Mouse (Mus musculus): ENCODE data around the gene Xylt1. TPM values are rescaled to one million over a fixed set of nuclear protein-coding genes. Genes with fewer than 3 reads are reported as not detected.

Xylt1 gene
- polyA plus RNA-seq, 1 experiment from 2014 or later, result 1.1 TPM

DNA sequence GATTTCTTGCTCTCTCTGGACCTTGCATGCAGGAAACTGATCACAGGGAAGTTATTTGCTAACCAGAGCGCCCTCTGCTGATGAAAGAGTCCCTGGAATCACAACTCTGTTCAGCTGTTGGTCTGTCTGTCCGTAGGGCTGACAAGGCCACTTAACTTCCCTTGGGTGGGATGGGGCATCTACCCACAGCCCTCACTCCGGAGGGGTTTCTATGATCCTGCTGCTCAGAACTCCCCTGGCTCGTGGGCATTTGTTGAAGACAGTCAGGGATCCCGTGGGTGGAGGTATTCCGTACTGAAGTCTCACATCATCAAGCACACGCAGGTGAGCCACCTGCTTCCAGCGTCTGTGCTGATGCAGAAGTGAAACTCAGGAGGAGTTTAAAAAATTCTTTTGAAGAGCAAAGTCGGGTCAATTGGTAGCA, 4.9 kb upstream of the Xylt1 start:
- Histone ChIP-seq H3K4me3 (ENCODE audit: low read depth, low read length) (no peak overlapping the region), H3K4me2 (no peak overlapping the region), H3K9ac (ENCODE audit: low read length) (no peak overlapping the region), H3K36me3 (ENCODE audit: control insufficient read depth, insufficient read depth, low read length) (no peaks in the 10 kb centered on the region), H3K9me3 (ENCODE audit: control insufficient read depth, low read length) (no peaks in the 10 kb centered on the region), H3K27ac (ENCODE audit: low read depth, low read length) (no peak overlapping the region), H3K27me3 (ENCODE audit: control insufficient read depth, insufficient read depth, low read length) (0 out of 2 replicates have a peak, but pooled peaks cover 3% of the 10 kb centered on the region), H3K4me1 (ENCODE audit: control insufficient read depth, insufficient read depth, low read length) (peaks cover 3% of the 10 kb centered on the region; the same call in 1 of the 2 replicates)
- DNase-seq (ENCODE audit: low spot score, missing footprints) (peak; percentile 94), ATAC-seq (ENCODE audit: low FRiP score) (no peak)
- WGBS, result 36% methylated on average over 9 of the region's 9 CpGs

DNA sequence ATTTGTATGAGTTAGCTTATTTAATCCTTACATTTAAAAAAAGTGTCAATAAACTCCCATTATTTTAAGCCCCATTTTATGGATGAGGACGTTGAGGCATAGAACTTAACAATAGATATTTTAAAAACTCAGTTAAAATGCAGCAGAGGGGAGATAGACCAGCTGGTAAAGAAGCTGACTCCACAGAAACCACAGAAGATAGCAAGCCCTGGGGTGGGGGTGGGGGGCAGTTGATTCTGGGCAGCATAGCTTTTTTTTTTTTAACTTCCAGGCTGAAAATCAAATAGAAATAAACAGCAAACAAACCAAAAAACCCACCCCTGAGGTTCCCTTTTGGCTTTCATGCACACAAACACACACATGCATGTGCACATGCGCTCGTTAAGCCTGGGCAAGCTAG, 3.6 kb upstream of the Xylt1 start:
- Histone ChIP-seq H3K4me2 (no peak overlapping the region), H3K27me3 (ENCODE audit: control insufficient read depth, insufficient read depth, low read length) (0 out of 2 replicates have a peak, but pooled peaks cover 3% of the 10 kb centered on the region)
- WGBS, result 90% methylated on average over 3 of the region's 3 CpGs

DNA sequence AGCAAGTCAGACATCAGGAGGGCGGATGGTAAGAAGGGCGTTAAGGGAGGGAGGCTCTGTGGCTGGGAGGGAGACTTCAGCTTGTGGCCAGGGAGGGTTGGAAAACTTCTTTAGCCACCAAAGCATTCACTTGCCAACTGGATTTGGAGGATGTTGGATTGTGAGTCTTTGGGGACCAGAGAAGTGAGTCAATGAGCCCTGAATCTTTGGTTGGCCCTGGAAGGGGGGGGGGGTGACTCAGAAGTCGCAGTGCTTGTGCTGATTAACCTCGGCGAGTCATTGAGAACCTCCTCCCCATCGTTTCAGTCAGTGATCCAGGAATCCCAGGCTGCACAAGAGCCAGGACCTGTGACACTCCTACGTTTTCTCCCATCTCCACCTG, 752 bp upstream of the Xylt1 start:
- Histone ChIP-seq H3K4me3 (ENCODE audit: low read depth, low read length) (peak overlapping the region; percentile 79), H3K27me3 (ENCODE audit: control insufficient read depth, insufficient read depth, low read length) (0 out of 2 replicates have a peak, but pooled peaks cover 7% of the 10 kb centered on the region), H3K27ac (ENCODE audit: low read depth, low read length) (no peak overlapping the region), H3K4me2 (peak overlapping the region; percentile 66), H3K4me1 (ENCODE audit: control insufficient read depth, insufficient read depth, low read length) (peaks cover 17% of the 10 kb centered on the region), H3K36me3 (ENCODE audit: control insufficient read depth, insufficient read depth, low read length) (no peaks in the 10 kb centered on the region), H3K9me3 (ENCODE audit: control insufficient read depth, low read length) (no peaks in the 10 kb centered on the region), H3K9ac (ENCODE audit: low read length) (peak overlapping the region; percentile 73)
- DNase-seq (ENCODE audit: low spot score, missing footprints), result no peak
- 0 out of 2 replicates have a peak, but pooled peaks have one; percentile 3 for ATAC-seq (ENCODE audit: low FRiP score)
- 3% methylated on average over 7 of the region's 7 CpGs for WGBS

More for the DNA sequence above, 3.6 kb upstream of the Xylt1 start:
- DNase-seq (ENCODE audit: low spot score, missing footprints), result no peak
- Histone ChIP-seq H3K36me3 (ENCODE audit: control insufficient read depth, insufficient read depth, low read length) (no peaks in the 10 kb centered on the region), H3K4me1 (ENCODE audit: control insufficient read depth, insufficient read depth, low read length) (peaks cover 10% of the 10 kb centered on the region), H3K9ac (ENCODE audit: low read length) (no peak overlapping the region), H3K4me3 (ENCODE audit: low read depth, low read length) (no peak overlapping the region), H3K27ac (ENCODE audit: low read depth, low read length) (no peak overlapping the region), H3K9me3 (ENCODE audit: control insufficient read depth, low read length) (no peaks in the 10 kb centered on the region)
- ATAC-seq (ENCODE audit: low FRiP score), result no peak

DNA sequence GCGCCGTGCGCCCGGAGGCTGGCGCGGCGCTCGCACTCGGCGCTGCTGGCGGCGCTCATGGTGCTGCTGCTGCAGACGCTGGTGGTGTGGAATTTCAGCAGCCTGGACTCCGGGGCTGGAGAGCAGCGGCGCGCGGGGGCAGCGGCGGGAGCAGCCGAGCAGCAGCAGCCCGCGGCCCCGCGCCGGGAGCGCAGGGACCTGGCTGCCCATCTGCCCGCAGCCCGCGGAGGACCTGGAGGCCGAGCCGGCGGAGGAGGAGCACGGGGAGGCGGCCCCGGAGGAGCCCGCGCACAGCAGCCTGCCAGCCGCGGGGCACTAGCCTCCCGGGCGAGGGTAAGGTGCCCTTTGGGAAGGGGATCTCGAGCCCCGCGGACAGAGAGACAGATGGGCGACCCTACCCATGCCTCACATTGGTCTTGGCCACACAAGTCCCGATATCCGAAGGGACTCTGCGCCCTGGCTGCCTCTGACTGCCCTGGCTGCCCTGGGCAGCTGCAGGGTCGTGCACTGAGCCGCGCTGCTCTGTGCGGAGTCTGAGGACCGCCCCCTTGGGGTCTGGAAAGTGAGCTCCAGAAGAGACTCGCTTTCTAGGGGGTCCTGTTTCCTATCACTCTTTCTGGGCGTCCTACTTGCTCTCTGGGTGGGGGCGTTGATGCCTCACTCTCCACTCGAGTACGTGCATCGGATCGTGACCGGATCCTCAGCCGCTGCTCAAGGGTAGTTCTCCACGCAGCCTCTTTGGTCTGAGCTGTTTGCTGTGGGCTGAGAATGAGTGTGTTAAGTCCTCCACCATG, 606 bp downstream of the Xylt1 start:
- H3K9ac ChIP-seq (ENCODE audit: low read length), result peak overlapping the region; percentile 73
- peak overlapping the region; percentile 66 for H3K4me2 ChIP-seq
- 0 out of 2 replicates have a peak, but pooled peaks cover 7% of the 10 kb centered on the region for H3K27me3 ChIP-seq (ENCODE audit: control insufficient read depth, insufficient read depth, low read length)
- H3K36me3 ChIP-seq (ENCODE audit: control insufficient read depth, insufficient read depth, low read length), result no peaks in the 10 kb centered on the region
- H3K27ac ChIP-seq (ENCODE audit: low read depth, low read length), result peak overlapping the region; percentile 65
- H3K4me1 ChIP-seq (ENCODE audit: control insufficient read depth, insufficient read depth, low read length), result peaks cover 17% of the 10 kb centered on the region
- ATAC-seq (ENCODE audit: low FRiP score) (peak; percentile 81), DNase-seq (ENCODE audit: low spot score, missing footprints) (peak; percentile 96)
- H3K4me3 ChIP-seq (ENCODE audit: low read depth, low read length), result peak overlapping the region; percentile 79
- no peaks in the 10 kb centered on the region for H3K9me3 ChIP-seq (ENCODE audit: control insufficient read depth, low read length)
- under 1% methylated on average over 58 of the region's 64 CpGs for WGBS

DNA sequence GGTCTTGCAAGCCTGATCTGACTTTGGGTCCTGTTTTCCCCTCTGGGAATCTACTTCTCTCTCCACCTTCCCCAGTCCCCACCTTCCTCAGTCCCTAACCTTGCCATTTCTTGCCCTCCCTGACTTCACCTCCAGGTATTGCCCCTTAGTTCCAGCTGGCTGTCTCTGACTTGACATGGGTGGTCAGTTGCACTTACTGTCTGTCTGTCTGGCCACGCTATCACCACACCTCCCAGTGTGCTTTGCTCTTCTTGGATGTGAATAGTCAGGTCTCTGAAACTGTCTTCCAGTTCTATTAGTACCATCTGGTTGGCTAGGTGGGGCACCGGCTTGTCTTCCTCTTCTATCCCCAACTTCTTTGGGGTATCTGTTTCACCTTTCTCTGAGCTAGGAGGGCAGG, 1.2 kb downstream of the Xylt1 start:
- no peaks in the 10 kb centered on the region for H3K9me3 ChIP-seq (ENCODE audit: control insufficient read depth, low read length)
- peaks cover 17% of the 10 kb centered on the region for H3K4me1 ChIP-seq (ENCODE audit: control insufficient read depth, insufficient read depth, low read length)
- H3K27ac ChIP-seq (ENCODE audit: low read depth, low read length), result no peak overlapping the region
- peak overlapping the region; percentile 73 for H3K9ac ChIP-seq (ENCODE audit: low read length)
- H3K4me3 ChIP-seq (ENCODE audit: low read depth, low read length), result peak overlapping the region; percentile 79
- 0 out of 2 replicates have a peak, but pooled peaks cover 7% of the 10 kb centered on the region for H3K27me3 ChIP-seq (ENCODE audit: control insufficient read depth, insufficient read depth, low read length)
- ATAC-seq (ENCODE audit: low FRiP score) (no peak), DNase-seq (ENCODE audit: low spot score, missing footprints) (no peak)
- no peaks in the 10 kb centered on the region for H3K36me3 ChIP-seq (ENCODE audit: control insufficient read depth, insufficient read depth, low read length)
- peak overlapping the region; percentile 66 for H3K4me2 ChIP-seq
- 42% methylated on average over 2 of the region's 2 CpGs for WGBS

DNA sequence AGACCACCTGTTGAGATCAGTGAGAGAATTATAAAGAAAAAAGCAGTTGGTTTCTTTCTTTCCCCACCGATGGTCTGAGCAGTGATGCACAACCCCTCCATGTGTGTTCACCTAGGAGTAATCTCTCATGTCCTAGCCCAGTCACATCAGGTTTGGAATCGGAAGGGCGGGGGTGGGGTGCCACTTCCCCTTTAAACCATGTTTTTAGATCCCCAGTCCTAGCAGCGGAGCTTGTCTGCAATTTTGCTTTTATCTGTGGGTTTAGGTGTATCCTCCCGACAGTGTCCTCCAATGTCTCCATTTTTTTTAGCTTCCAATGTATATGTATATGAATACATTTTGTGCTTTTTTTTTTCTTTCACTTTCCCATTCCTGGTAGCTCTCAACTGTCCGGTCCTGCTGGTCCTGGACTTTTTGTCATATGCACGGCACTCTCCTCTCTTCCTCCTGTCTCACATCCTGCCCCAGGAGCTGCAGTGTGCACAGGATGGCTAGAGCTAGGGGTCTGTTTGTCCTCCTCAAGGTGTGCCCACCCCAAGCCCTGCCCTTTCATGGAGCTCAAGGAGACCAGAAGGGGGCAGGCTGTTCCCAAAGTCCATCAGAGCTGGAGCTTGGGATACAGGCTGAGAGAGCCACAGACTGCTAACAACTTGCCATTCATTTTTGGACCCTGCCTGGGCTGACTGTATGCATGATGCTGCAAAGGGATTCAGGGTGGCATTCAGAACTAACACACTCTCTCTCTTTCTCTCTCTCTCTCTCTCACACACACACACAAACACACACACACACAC, 2.6 kb downstream of the Xylt1 start:
- DNase-seq (ENCODE audit: low spot score, missing footprints), result no peak
- Histone ChIP-seq H3K27me3 (ENCODE audit: control insufficient read depth, insufficient read depth, low read length) (0 out of 2 replicates have a peak, but pooled peaks cover 7% of the 10 kb centered on the region), H3K27ac (ENCODE audit: low read depth, low read length) (no peak overlapping the region), H3K9me3 (ENCODE audit: control insufficient read depth, low read length) (no peaks in the 10 kb centered on the region), H3K4me2 (no peak overlapping the region), H3K9ac (ENCODE audit: low read length) (no peak overlapping the region), H3K4me1 (ENCODE audit: control insufficient read depth, insufficient read depth, low read length) (peaks cover 17% of the 10 kb centered on the region), H3K4me3 (ENCODE audit: low read depth, low read length) (no peak overlapping the region), H3K36me3 (ENCODE audit: control insufficient read depth, insufficient read depth, low read length) (no peaks in the 10 kb centered on the region)
- no peak for ATAC-seq (ENCODE audit: low FRiP score)
- WGBS, result 71% methylated on average over 7 of the region's 7 CpGs

DNA sequence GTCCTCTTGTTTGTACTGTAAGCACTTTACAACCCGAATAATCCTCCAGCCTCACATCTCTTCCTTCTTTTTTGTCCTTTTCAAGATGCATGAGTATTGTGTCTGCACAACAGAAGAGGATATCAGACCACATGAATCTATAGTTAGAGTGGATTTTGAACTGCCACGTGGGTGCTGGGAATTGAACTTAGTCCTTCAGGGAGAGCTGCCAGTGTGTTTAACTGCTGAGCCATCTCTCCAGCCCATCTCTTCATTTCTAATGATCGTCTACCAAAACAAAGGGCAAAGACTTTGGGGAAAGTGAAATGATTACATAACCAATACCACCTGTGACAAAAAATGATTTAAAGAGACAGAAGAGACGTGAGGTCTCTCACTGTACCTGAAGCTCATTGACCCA, 5.6 kb downstream of the Xylt1 start:
- H3K27me3 ChIP-seq (ENCODE audit: control insufficient read depth, insufficient read depth, low read length), result 0 out of 2 replicates have a peak, but pooled peaks cover 3% of the 10 kb centered on the region
- DNase-seq (ENCODE audit: low spot score, missing footprints) (no peak), ATAC-seq (ENCODE audit: low FRiP score) (no peak)
- no peaks in the 10 kb centered on the region for H3K36me3 ChIP-seq (ENCODE audit: control insufficient read depth, insufficient read depth, low read length)
- H3K4me3 ChIP-seq (ENCODE audit: low read depth, low read length), result no peak overlapping the region
- no peak overlapping the region for H3K4me2 ChIP-seq
- no peak overlapping the region for H3K27ac ChIP-seq (ENCODE audit: low read depth, low read length)
- WGBS, result 83% methylated on average over 4 of the region's 4 CpGs
- H3K4me1 ChIP-seq (ENCODE audit: control insufficient read depth, insufficient read depth, low read length), result peaks cover 13% of the 10 kb centered on the region
- H3K9me3 ChIP-seq (ENCODE audit: control insufficient read depth, low read length), result no peaks in the 10 kb centered on the region
- H3K9ac ChIP-seq (ENCODE audit: low read length), result no peak overlapping the region

DNA sequence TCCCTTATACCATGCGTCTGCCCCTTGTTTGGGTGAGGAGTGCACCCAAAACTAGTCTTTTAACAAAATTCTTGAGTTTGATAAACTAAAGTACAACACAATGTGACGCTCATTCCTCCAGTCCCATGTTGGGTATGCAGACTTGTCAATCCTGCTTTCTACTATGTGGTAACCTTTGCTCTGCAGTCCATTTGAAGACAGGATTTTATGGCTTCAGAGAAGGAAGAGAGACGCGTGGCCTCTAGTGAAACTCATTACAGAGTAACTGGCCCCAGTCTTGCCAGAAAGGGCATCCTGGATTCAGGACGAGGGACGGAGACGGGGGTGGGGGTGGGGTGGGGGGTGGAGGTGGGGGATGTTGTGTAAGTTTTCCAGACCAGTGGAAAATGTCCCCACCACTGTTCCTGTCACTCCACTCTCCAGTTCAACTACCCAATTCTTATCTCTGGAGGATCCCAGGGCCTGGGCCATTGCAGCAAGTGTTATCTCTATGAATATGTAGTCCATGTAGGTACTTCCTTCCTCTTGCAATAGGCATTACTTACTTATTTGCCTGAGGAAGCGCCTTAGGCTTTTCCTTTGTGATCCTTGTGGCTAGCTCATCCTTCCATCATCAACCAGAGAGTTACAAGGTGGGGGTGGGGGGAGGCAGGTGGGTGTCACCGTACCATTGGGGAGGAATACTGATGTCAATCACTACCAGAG, 7.7 kb downstream of the Xylt1 start:
- H3K4me1 ChIP-seq (ENCODE audit: control insufficient read depth, insufficient read depth, low read length), result no peaks in the 10 kb centered on the region
- no peak overlapping the region for H3K4me3 ChIP-seq (ENCODE audit: low read depth, low read length)
- no peak for DNase-seq (ENCODE audit: low spot score, missing footprints)
- H3K9ac ChIP-seq (ENCODE audit: low read length), result no peak overlapping the region
- WGBS, result 90% methylated on average over 9 of the region's 9 CpGs
- no peaks in the 10 kb centered on the region for H3K36me3 ChIP-seq (ENCODE audit: control insufficient read depth, insufficient read depth, low read length)
- H3K27ac ChIP-seq (ENCODE audit: low read depth, low read length), result no peak overlapping the region
- ATAC-seq (ENCODE audit: low FRiP score), result no peak
- no peaks in the 10 kb centered on the region for H3K9me3 ChIP-seq (ENCODE audit: control insufficient read depth, low read length)
- no peak overlapping the region for H3K4me2 ChIP-seq
- H3K27me3 ChIP-seq (ENCODE audit: control insufficient read depth, insufficient read depth, low read length), result no peaks in the 10 kb centered on the region
